Mouse (Mus musculus) testis, postnatal 14 days (tissue): ENCODE data around the gene Olfm3.

Source experiments
- DNase-seq: peaks from one replicate; pipeline ENCODE4 v3.0.0; 2021; ENCODE audit warnings: low spot score

Olfm3 gene

DNA sequence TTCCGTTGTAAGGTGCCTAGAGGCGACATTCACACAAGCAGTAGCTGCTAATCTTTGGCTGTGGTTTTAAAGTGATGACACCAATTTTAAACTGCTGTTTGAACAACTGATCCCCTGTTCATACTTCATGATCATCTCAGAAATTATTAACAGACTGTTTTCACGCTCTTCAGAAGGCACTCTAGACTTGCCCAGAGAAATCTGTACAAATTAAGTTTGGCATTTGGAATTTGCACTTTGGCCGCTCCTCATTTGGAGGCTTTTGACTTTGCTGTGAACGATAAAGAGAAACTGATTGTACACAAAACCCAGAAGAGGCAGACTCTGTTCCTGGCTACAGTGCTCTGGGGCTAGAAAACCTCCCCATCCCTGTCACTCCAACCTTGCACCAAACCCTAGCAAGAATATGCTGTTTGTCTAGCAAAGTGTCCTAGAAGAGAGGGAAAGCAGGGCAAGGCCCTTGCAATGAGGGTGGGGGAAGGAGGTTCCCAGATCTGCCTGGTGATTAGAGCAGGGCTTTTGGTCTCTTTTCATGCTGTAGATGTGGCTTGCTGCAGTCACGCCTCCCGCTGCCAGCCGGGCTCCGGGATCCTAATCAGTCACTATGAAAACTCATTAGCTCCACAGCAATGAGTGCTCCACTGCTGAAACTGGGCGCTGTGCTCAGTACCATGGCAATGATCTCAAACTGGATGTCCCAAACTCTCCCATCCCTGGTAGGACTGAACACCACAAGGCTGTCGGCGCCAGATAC is 176.7 kb downstream of the Olfm3 start:
- DNase-seq = no peak

DNA sequence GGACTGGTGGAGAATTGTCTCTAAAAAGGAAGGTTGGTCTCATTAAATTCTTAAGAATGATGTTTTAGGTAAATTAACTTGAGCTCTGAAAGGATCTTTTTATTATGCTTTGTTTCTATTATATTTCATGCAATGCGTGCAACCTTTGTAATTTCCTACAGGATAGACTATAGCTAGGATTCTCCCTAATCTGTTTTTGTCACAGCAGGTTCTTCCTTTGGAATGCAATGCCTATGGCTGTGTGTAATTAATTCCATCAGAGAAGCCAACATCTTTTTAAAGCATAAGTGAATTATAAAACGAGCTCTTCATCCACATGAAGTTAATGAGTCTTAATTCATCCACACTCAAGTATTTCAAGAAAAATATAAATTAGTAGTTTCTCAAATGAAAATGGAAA is 177.5 kb downstream of the Olfm3 start:
- DNase-seq = no peak

DNA sequence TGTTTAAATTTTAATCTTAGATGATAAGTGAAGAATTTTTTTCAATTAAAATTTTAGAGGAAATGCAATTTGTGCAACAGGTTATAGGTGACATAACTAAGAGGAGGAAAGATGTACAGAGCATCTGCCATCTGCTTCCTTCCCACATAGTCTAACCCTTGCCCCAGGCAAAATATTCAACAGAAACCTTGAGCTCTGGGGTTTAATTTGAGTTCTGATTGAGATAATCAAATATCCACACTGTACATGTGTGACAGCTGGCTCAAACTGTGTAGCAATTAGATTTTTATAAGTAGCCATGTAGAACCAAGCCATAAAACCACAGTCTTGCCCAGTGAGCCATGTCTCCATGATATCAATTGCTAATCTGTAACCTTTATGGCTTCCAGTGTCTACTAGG is 179.1 kb downstream of the Olfm3 start:
- no peak for DNase-seq

DNA sequence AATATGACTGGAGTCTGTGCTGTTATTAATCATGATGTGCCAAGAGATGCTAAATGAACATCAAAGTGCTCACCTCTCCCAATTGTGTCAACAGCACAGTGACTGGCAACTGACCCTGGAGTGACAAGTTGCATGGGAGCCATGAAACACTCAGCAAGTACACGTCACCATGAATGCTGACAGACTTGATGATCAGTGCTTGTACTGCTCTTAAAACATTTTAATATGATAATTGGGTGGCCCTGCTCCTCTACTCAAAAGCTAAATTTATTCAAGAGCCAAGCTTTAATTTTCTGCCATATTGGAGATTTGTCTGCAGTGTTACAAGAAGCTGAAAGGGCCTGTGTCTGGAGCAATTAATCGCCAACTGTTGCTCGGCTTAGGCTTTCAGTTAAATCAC is 184.4 kb downstream of the Olfm3 start:
- no peak for DNase-seq

DNA sequence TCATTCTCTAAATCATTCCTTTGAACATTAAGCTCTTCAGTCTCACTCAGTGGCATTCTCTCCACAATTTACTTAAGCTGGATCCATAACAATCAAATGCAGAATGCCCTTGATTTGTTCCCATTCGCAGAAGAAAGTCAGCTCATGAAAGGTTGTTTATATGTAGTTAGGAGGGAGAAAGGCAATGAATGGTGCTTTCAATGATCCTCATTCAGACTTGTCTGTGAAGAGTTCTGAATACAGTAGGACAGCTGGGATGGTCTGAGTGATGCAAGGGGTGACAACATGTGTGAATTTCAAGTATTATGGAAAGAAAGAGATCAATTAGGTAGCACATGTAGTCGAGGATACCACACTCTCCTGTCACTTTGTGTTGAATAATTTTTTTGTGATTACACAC is 186.8 kb downstream of the Olfm3 start:
- no peak for DNase-seq

DNA sequence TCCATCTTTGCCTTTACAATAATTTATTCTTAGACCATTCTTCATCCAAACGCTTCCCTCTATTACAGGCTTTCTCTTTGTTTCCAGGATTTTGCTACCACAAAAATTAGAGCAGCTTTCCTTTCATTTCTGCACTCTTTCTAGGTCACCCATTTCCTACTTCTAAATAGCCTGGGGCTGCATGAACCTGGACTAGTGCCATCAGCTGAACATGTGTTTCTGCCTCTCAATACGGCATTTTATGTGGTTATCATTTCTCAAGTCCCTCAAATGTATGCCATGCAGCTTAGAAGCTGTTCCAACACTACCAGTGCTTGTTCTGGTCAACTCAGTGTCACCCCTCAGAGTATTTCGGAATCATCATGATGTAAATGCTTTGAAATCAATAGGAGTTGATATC is 191.6 kb downstream of the Olfm3 start:
- DNase-seq = no peak

DNA sequence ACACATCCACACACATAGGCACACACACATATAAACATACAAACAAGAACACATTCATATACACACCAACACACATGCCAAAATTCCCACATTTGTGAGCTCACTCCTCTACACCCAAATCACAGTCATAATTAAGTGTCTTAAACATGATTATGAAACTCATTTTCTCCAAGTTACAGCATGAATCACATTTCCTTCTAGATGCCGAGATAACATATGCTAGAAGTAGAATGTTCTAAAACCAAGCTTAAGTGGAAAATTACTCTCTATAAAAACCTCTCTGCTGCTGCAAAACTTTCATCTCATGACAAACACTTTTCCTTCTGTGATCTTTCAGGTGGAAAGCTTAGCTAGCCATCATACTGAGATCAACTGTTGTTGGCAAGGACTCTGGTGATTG is 195.7 kb downstream of the Olfm3 start:
- DNase-seq = no peak

DNA sequence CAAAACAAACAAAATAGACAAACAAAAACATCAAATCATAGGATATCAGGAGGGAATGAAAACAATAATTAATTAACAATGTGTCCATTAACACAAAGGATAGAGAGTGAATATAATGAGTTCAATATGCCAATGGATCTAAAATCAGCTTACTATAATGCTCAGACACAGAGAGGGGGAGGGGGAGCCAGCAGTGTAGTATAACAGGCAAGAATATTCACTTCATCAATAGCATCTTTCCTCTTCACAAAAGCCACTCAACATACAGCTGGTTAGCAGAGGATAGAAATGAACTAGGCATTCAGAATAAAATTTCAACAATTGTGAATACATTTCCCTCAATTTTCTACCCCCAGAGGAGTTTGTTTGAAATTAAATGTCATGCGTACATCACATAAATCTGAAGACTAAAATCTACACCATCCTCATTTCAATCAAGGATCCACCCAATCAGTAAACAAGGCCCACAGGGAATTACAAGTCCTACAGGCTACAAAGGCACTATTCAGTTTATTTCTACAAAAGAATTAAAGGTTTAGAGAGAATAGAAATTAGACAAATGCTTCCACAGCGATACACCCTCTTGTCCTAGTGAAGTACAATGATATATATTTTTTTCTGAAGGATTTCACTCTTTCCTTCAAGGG is 200.4 kb downstream of the Olfm3 start:
- DNase-seq = no peak

DNA sequence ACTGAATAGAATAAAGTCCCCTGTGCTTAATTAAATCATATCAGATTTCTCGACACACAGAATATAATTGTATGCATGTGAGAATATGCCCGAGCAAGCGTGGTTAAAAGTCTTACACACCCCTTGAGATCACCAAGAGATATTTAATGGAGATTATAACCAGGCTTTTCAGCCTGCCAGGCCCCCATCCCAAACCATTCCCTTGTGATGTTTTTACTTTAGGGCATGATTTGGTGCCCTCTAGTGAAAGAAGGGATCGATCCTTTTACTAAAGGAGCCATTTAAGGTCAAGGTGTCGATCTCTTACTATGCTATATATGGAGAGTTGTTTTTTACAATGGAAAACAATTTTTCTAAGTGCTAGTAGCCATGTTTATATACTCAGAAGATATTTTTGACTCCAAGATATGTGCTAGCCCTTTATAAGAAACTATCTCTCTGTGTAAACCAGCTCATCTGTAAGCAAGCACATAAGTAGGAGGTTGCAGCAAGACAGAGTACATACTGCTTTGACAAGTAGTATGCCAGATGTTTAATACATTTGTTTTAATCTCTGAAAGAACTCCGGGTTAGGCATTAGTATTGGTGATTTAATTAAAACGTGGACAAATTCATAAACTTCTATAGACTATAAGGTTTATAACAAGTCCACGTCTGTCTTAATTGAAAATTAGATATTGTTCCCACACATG is 201.1 kb downstream of the Olfm3 start:
- DNase-seq = no peak

DNA sequence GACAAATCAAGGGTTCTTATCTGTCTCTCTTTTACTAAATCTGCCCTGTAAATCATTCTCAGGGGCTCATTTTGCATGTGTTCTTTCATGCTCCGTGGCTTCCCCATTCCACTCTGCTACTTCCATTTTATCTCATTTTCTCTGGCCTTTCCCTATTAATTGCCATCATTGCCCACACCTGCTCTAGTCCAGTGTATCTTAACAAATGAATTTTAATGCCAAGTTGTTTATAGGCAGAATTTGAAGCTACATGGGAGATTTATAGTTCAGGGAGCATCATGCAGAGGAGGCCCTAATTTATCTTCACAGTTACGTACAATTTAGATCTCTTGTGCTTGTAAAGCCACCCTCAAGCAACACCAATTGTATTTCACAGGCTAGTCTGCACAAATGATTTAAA is 241.8 kb downstream of the Olfm3 start:
- DNase-seq = no peak

DNA sequence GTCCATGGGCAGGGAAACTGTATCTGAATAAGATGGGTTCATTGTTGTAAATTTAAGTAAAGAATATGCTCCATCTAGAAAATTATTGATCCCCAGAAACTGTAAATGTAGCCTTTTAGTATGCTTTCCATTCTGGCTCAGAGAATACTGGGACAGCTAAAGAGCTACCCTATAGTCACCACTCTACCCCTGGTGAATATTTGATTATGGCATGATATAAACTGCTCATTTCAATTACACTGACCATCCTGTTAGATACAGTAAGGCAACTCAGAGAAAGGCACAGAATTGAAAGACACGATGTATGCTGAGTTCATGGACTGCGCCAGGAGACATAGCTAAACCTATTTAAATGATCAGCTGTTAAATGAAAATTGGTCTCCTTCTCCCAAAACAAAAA is 242.4 kb downstream of the Olfm3 start:
- DNase-seq = no peak

DNA sequence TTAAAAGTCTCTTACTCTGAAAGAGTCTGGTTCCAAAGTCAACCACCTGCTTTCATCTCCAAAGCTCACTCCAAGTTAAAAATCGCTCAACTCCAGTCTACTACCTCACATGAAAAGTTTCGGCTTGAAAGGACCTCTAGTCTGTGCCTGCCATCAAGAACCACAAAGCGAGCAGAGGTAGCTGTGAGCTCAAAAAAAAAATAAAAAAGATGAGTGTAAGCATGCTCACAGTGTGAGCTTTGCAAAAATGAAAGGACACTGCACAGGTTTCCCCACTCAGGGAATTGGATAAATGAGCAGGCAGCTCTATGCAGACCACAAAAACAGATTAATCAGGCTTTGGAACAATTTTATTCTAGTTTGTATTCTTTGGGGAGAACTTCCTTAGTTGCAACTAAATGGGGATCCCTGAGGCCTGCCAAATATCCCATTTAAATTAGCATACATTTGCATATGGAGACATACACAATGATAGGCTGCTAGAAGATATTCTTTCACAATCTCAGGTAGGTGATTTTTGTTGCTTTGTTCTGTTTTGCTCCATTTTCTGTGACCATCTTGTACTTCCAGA is 255.1 kb downstream of the Olfm3 start:
- DNase-seq = no peak

DNA sequence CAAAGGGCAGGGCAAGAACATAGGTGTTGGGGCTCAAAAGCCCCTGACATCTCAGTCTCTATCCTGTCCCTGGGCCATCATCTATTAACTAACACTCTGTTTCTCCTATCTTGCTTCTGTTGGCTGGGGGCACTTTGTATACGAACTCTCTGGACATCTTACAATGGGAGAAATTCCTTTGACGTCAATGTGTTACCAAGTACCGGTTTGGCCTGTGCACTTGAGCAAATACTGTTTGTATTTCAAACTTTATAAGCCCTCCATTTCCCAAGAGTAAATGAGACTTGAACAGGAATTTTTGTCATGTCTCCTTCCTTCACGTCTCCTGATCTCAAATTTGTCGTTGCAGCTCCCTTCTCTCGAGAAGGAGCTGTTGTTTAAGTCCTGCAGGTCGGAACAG is 270.7 kb downstream of the Olfm3 start:
- DNase-seq = no peak
